Mouse (Mus musculus): ENCODE measurements around the gene Zyx.

The Zyx gene

GRCm38 (mm10) chr6:42349426-42350020 is at the start of gene Zyx:
TSS of gene Zyx (plus strand) at chr6:42349630.
- peak; percentile 94 to 95 for DNase-seq

GRCm38 (mm10) chr6:42309816-42310378 is 39.5 kb upstream of the Zyx start:
- peak; percentile 66 for DNase-seq

GRCm38 (mm10) chr6:42310427-42311053 is 38.9 kb upstream of the Zyx start:
- DNase-seq = no peak

DNA sequence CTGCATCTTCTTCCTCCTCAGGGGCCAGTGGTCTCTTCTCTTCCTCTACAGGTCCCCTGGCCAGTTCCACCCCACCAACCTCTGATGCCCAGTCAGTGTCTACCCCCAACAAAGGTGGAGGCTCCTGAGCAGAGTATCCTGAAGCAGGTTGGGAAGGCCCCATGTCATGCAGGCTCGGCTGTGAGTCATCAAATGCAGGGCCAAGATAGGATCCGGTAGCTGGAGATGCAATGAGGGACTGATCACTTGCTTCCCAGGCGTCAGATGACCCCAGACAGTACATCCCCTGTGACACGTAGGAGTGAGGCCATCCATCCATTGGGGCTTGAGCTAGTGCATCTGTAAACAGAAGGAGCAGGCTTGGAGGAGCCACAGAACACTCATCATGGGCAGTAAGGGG is 31.1 kb upstream of the Zyx start:
- no peak for DNase-seq

DNA sequence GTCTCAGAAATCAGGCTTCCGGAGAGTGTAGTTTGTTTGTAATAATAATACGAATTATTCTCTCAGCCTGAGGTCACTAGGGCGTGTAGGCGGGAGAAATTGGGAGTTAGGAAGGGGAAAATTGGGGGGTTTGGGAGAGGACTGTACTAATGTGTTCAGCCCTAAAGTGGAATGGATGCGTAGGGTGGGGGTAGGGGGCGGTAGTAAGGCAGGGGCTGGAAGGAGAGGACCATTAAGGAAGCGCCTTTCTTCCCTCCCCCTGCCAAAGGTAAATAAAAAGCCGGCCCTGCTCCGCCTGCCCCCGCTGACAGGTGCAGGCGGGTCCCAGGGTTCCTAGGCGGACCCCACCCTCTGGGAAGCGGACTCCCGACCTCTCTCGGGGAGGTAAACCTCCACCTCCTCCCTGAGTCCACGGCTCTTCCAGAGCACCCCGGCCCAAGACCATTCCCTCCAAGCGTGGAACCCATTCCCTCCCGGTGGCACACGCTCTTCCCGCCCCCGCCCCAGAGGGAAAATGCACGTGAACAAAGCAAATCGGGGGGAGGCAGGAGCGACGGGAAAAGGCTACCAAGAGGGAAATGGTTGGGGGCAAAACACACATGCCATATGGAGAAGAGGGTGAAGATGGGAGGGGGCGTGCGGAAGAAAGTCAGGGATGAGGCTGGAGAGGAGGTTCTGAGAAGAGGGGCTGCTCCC is 25.9 kb upstream of the Zyx start:
- peak; percentile 65 to 66 for DNase-seq

GRCm38 (mm10) chr6:42324067-42324481 is 25.4 kb upstream of the Zyx start:
- peak; percentile 74 to 75 for DNase-seq

- DNase-seq = peak; percentile 91 to 95
Measured at GRCm38 (mm10) chr6:42324482-42325267, 24.8 kb upstream of the Zyx start, which contains the start of gene Fam131b. TSS of gene Fam131b (minus strand) at chr6:42324643.

GRCm38 (mm10) chr6:42325268-42325609 is 24.2 kb upstream of the Zyx start:
- peak; percentile 91 to 95 for DNase-seq

GRCm38 (mm10) chr6:42326509-42326908 is 22.9 kb upstream of the Zyx start:
- DNase-seq = no peak

DNA sequence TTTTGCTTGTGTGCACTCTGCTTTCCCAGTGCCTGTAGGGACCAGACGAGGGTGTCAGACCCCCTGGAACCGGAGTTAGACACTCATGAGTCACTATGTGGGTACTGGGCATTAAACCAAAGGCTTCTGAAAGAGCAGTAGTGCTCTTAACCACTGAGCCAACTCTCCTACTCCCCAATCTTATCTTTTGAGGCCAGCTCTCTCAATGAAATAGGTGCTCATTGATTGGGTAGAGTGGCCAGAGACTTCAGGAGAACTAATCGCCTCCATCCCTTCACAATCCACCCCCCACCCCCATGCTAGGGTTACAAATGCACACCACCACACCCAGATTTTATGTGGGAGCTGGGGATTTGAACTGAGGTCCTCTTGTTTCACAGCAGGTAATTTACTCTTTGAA is 20.7 kb upstream of the Zyx start:
- no peak for DNase-seq

DNA sequence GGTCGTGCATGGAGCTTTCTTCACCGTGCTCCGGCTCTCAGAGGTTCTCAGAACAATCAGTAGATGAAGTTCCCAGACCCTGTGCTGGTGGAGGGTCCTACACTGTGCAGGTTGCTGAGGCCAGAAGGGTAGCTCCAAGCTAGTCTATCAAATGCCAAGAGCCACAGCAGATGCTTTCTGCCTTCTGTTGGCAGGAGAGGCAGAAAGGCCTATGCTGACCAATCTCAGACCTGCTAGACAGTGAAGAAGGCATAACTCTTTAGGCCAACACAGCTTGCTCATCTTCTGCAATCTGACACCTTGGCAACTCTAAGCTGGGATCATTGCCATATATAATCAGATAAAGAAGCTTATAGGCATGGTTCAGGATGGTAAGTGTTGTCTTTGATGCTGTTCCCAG is 19.2 kb upstream of the Zyx start:
- DNase-seq = peak; percentile 75 to 77

GRCm38 (mm10) chr6:42330946-42331345 is 18.5 kb upstream of the Zyx start:
- no peak for DNase-seq

DNA sequence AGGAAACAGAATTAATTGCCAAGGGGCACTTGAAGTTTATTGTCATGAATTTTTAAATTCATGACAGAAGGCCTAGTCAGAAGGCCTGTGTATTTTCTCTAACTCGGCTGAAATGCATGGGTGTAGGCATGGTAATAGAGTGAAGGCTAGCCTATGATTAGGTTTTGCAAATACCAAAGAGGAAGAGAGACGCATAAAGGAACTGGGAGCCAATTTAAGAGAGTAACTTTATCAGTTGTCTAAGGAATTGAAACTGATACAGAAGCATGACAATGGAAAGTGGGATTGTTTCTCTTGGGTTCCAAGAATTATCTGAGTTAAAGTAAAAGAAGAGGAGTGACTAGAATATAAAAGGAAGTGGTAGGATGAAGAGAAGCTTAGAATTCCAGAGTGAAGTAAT is 10.2 kb upstream of the Zyx start:
- no peak for DNase-seq

GRCm38 (mm10) chr6:42339981-42340380 is 9.4 kb upstream of the Zyx start:
- no peak for DNase-seq

GRCm38 (mm10) chr6:42342171-42342570 is 7.3 kb upstream of the Zyx start:
- no peak for DNase-seq

GRCm38 (mm10) chr6:42343361-42344120 is 5.9 kb upstream of the Zyx start:
- peak; percentile 83 to 87 for DNase-seq

DNA sequence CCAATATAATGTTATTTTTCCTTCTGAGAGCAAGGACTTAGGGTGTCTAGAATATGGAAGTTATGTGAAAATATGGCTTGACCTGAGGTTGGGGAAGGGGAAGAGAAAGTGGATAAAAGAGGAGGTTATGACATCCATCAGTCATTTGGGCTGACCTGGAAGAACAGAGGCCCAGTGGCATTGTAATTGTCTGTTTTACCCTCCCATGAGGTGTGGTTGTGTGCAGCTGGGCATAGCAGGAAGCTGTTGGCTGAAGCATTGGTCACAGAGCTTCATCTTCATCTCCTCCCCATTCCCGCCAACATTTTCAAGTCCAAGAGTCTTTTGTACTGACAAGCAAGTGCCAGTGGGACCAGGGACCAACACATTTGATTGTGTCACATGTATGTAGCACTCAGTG is 5.2 kb upstream of the Zyx start:
- no peak for DNase-seq

DNA sequence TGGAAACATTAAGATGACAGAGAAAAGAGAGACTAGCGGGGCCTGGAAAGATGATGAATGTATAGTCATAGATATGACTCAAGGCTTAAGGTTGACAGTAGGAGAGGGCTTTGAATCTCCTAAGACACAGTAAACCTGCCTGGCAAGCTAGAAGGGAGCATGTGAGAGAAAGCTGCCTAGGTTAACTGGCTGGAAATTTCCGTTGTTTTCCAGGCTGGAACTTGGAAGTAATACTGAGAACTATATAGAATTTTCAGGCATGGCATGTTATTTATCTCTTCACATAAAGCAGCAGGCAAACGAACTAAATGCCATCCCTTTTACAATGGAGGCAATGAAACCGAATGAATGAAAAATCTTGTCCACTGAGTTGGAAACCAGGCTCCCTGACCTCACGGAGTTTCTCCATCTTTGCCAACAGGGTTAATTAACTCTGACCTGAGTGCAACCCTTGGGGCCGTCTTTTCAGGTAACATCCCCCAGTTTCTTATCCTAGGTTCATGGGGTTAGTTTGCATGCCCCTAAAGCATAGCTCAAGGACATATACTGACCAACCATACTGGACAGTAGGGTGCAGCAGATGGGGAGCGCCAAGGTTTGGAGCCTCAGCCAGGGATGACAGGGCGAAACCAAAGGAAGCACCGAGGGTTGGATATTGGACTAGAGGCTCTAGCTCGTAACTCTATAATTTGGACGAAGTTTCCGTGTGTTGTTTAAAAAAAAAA is 987 bp upstream of the Zyx start:
- peak; percentile 38 to 52 for DNase-seq

DNA sequence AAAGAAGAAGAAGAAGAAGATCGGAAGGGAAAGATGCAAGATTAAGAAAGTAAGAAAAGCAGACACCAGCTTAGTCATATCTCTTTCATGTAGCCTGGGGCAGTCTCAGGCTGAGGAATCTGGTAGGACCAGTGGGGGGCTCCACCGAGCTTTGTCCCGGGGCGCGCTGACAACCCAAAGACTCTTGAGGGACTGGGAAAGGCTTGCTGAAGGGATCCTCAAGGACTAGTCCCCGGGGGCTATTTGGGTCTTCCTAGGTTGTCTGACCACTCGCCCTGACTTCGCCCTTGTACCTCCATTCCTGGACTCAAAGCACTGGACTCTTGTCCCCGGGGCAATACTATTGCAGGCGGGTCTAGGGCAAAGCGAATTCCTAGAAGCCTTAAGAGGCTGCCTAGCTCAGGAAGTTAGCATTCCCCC is 414 bp upstream of the Zyx start:
- DNase-seq = peak; percentile 80 to 82

GRCm38 (mm10) chr6:42350021-42350967 is 864 bp downstream of the Zyx start:
- peak; percentile 89 to 91 for DNase-seq

All from cerebellum, postnatal 10 days (tissue).